Mouse (Mus musculus): ENCODE measurements around the gene Rgs10. TPM values are rescaled to one million over a fixed set of nuclear protein-coding genes. Genes with fewer than 3 reads are reported as not detected.

Rgs10 gene
- polyA plus RNA-seq, 1 experiment from 2014 or later = 29.4 TPM

DNA sequence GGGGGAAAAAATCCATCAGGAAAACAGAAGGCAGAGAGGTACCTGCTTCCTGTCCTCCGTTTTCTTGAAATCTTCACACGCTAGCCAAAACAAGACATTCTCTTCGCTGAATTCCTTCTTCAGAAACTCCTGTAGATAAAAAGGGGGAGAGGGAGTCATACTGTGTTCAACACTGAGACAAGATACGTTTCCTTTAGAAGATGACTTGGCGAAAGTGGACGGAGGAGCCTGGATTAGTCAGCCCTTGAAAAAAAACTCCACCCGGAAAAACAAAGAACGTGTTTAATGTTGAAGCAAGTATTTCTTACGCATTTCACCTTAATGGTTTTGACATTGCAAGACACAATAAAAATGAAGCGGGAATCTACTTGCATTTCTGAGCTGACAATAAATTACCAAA, 15.4 kb downstream of the Rgs10 start:
- no peak for DNase-seq (ENCODE audit: low spot score)
- H3K27me3 ChIP-seq (replicated peaks; ENCODE audit: control insufficient read depth, insufficient read depth, low read length) = no peaks in the 10 kb centered on the region
- H3K27ac ChIP-seq (ENCODE audit: low read depth) = no peak overlapping the region
- peaks cover 3% of the 10 kb centered on the region; the same call in 1 of the 2 replicates for H3K36me3 ChIP-seq (ENCODE audit: control insufficient read depth, insufficient read depth, low read length)
- peak overlapping the region; percentile 14 for H3K4me2 ChIP-seq (ENCODE audit: low read length)
- no peak overlapping the region for H3K9ac ChIP-seq (ENCODE audit: low read length)
- WGBS = 19% methylated on average over 10 of the region's 10 CpGs
- peaks cover 9% of the 10 kb centered on the region; the same call in 1 of the 2 replicates for H3K4me1 ChIP-seq (replicated peaks; ENCODE audit: control insufficient read depth, insufficient read depth, low read length)
- no peaks in the 10 kb centered on the region for H3K9me3 ChIP-seq (ENCODE audit: control insufficient read depth, low read length)
- no peak; the same call in 1 of the 2 replicates for ATAC-seq (replicated peaks; ENCODE audit: low FRiP score, low TSS enrichment, low read depth)
- H3K4me3 ChIP-seq (ENCODE audit: low read depth, low read length) = no peak overlapping the region

DNA sequence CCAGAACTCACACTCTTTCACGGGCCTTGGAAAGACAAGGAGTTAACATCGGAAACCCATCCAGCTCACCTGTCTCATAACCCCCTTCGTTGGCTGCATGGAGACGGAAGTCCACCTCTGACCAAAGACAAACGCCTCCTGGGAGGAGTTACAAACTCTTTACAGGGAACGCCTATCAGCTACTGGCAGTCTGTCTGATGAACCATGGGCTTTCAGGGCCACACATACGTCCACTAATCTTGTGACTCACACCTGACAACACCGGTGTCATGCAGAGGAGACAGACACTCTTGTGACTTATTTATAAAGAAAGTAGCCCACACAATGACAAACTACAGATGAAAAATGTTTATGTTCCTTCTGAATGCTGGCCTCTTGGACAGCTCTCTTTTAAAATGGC, 16.0 kb downstream of the Rgs10 start:
- ATAC-seq (replicated peaks; ENCODE audit: low FRiP score, low TSS enrichment, low read depth) (no peak), DNase-seq (ENCODE audit: low spot score) (no peak)
- Histone ChIP-seq H3K9me3 (ENCODE audit: control insufficient read depth, low read length) (no peaks in the 10 kb centered on the region), H3K4me3 (ENCODE audit: low read depth, low read length) (no peak overlapping the region), H3K4me1 (replicated peaks; ENCODE audit: control insufficient read depth, insufficient read depth, low read length) (peaks cover 9% of the 10 kb centered on the region; the same call in 1 of the 2 replicates), H3K9ac (ENCODE audit: low read length) (no peak overlapping the region), H3K36me3 (ENCODE audit: control insufficient read depth, insufficient read depth, low read length) (peaks cover 3% of the 10 kb centered on the region; the same call in 1 of the 2 replicates), H3K27ac (ENCODE audit: low read depth) (no peak overlapping the region), H3K4me2 (ENCODE audit: low read length) (no peak overlapping the region), H3K27me3 (replicated peaks; ENCODE audit: control insufficient read depth, insufficient read depth, low read length) (no peaks in the 10 kb centered on the region)
- WGBS = 55% methylated on average over 8 of the region's 8 CpGs

GRCm38 (mm10) chr7:128398664-128399063, 19.9 kb downstream of the Rgs10 start:
- Histone ChIP-seq H3K9me3 (ENCODE audit: control insufficient read depth, low read length) (no peaks in the 10 kb centered on the region), H3K27ac (ENCODE audit: low read depth) (no peak overlapping the region), H3K36me3 (ENCODE audit: control insufficient read depth, insufficient read depth, low read length) (peaks cover 3% of the 10 kb centered on the region; the same call in 1 of the 2 replicates), H3K4me3 (ENCODE audit: low read depth, low read length) (no peak overlapping the region), H3K4me2 (ENCODE audit: low read length) (no peak overlapping the region), H3K4me1 (replicated peaks; ENCODE audit: control insufficient read depth, insufficient read depth, low read length) (peaks cover 12% of the 10 kb centered on the region; the same call in 1 of the 2 replicates), H3K9ac (ENCODE audit: low read length) (no peak overlapping the region), H3K27me3 (replicated peaks; ENCODE audit: control insufficient read depth, insufficient read depth, low read length) (no peaks in the 10 kb centered on the region)
- no peak for DNase-seq (ENCODE audit: low spot score)
- no peak for ATAC-seq (replicated peaks; ENCODE audit: low FRiP score, low TSS enrichment, low read depth)
- WGBS = 68% methylated on average over 4 of the region's 4 CpGs

GRCm38 (mm10) chr7:128397066-128397465, 21.5 kb downstream of the Rgs10 start:
- no peaks in the 10 kb centered on the region for H3K9me3 ChIP-seq (ENCODE audit: control insufficient read depth, low read length)
- no peak overlapping the region for H3K27ac ChIP-seq (ENCODE audit: low read depth)
- no peak overlapping the region for H3K4me2 ChIP-seq (ENCODE audit: low read length)
- DNase-seq (ENCODE audit: low spot score) = no peak
- no peak for ATAC-seq (replicated peaks; ENCODE audit: low FRiP score, low TSS enrichment, low read depth)
- WGBS = 66% methylated on average over 2 of the region's 2 CpGs
- peaks cover 3% of the 10 kb centered on the region; the same call in 1 of the 2 replicates for H3K36me3 ChIP-seq (ENCODE audit: control insufficient read depth, insufficient read depth, low read length)
- H3K4me1 ChIP-seq (replicated peaks; ENCODE audit: control insufficient read depth, insufficient read depth, low read length) = peaks cover 11% of the 10 kb centered on the region
- no peaks in the 10 kb centered on the region for H3K27me3 ChIP-seq (replicated peaks; ENCODE audit: control insufficient read depth, insufficient read depth, low read length)
- no peak overlapping the region for H3K4me3 ChIP-seq (ENCODE audit: low read depth, low read length)
- no peak overlapping the region for H3K9ac ChIP-seq (ENCODE audit: low read length)

- Histone ChIP-seq H3K36me3 (ENCODE audit: control insufficient read depth, insufficient read depth, low read length) (no peaks in the 10 kb centered on the region), H3K9ac (ENCODE audit: low read length) (no peak overlapping the region), H3K27ac (ENCODE audit: low read depth) (no peak overlapping the region), H3K27me3 (replicated peaks; ENCODE audit: control insufficient read depth, insufficient read depth, low read length) (no peaks in the 10 kb centered on the region), H3K4me1 (replicated peaks; ENCODE audit: control insufficient read depth, insufficient read depth, low read length) (peaks cover 33% of the 10 kb centered on the region), H3K9me3 (ENCODE audit: control insufficient read depth, low read length) (no peaks in the 10 kb centered on the region), H3K4me2 (ENCODE audit: low read length) (no peak overlapping the region), H3K4me3 (ENCODE audit: low read depth, low read length) (no peak overlapping the region)
- 35% methylated on average over 4 of the region's 4 CpGs for WGBS
- DNase-seq (ENCODE audit: low spot score) (no peak), ATAC-seq (replicated peaks; ENCODE audit: low FRiP score, low TSS enrichment, low read depth) (no peak)
Measured at GRCm38 (mm10) chr7:128393756-128394155, 24.8 kb downstream of the Rgs10 start.

GRCm38 (mm10) chr7:128392972-128393314, 25.6 kb downstream of the Rgs10 start:
- Histone ChIP-seq H3K36me3 (ENCODE audit: control insufficient read depth, insufficient read depth, low read length) (no peaks in the 10 kb centered on the region), H3K4me3 (ENCODE audit: low read depth, low read length) (no peak overlapping the region), H3K27me3 (replicated peaks; ENCODE audit: control insufficient read depth, insufficient read depth, low read length) (no peaks in the 10 kb centered on the region), H3K27ac (ENCODE audit: low read depth) (no peak overlapping the region), H3K9me3 (ENCODE audit: control insufficient read depth, low read length) (no peaks in the 10 kb centered on the region), H3K4me2 (ENCODE audit: low read length) (no peak overlapping the region), H3K9ac (ENCODE audit: low read length) (no peak overlapping the region), H3K4me1 (replicated peaks; ENCODE audit: control insufficient read depth, insufficient read depth, low read length) (peaks cover 41% of the 10 kb centered on the region)
- WGBS = 41% methylated on average over 5 of the region's 5 CpGs
- ATAC-seq (replicated peaks; ENCODE audit: low FRiP score, low TSS enrichment, low read depth) = no peak
- DNase-seq (ENCODE audit: low spot score) = no peak

GRCm38 (mm10) chr7:128392071-128392971, 26.2 kb downstream of the Rgs10 start:
- Histone ChIP-seq H3K9me3 (ENCODE audit: control insufficient read depth, low read length) (no peaks in the 10 kb centered on the region), H3K4me3 (ENCODE audit: low read depth, low read length) (no peak overlapping the region), H3K4me1 (replicated peaks; ENCODE audit: control insufficient read depth, insufficient read depth, low read length) (peaks cover 41% of the 10 kb centered on the region), H3K27me3 (replicated peaks; ENCODE audit: control insufficient read depth, insufficient read depth, low read length) (no peaks in the 10 kb centered on the region), H3K27ac (ENCODE audit: low read depth) (peak overlapping the region; percentile 71), H3K4me2 (ENCODE audit: low read length) (no peak overlapping the region), H3K9ac (ENCODE audit: low read length) (no peak overlapping the region), H3K36me3 (ENCODE audit: control insufficient read depth, insufficient read depth, low read length) (no peaks in the 10 kb centered on the region)
- ATAC-seq (replicated peaks; ENCODE audit: low FRiP score, low TSS enrichment, low read depth) (no peak), DNase-seq (ENCODE audit: low spot score) (no peak)
- WGBS = 69% methylated on average over 18 of the region's 18 CpGs

DNA sequence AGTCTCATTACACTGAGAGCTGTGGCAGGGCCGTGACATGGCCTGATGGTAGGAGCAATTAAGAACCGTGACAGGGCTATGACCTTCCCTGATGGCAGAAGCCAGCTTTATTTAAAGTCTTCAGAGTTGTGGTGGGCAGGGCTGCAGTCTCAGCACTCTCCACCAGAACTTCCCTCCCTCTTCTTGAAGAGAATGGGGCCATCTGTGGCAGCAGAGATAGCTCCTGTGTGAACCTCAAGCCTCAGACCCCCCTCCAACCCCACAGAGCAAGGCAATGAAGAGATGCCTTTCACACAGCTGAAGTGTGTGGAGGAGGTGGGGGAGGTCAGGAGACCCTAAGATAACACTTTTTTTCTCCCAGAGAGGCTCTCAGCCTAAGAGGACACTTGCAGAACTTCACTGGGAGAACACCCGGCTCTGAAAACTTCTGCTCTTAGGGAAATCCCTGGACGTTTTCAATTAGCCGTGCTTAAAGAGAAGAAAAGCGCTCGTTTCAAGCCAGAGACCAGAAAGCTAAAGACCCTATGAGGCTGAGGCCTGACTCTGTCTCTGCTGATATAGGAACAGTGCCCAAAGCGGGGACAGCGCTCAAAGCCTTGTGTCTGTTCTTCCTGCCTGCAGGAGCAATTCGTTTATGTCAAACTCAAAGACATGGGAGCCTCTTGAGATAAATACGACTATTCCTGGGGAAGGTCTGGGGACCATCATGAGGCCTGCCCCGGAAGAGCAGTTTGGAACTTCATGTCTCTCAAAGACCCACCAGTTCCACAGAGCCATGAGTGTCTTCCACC, 27.1 kb downstream of the Rgs10 start:
- Histone ChIP-seq H3K4me1 (replicated peaks; ENCODE audit: control insufficient read depth, insufficient read depth, low read length) (peaks cover 41% of the 10 kb centered on the region), H3K27me3 (replicated peaks; ENCODE audit: control insufficient read depth, insufficient read depth, low read length) (no peaks in the 10 kb centered on the region), H3K4me3 (ENCODE audit: low read depth, low read length) (no peak overlapping the region), H3K4me2 (ENCODE audit: low read length) (no peak overlapping the region), H3K36me3 (ENCODE audit: control insufficient read depth, insufficient read depth, low read length) (no peaks in the 10 kb centered on the region), H3K9ac (ENCODE audit: low read length) (no peak overlapping the region), H3K27ac (ENCODE audit: low read depth) (peak overlapping the region; percentile 71; the same call in 1 of the 2 replicates), H3K9me3 (ENCODE audit: control insufficient read depth, low read length) (no peaks in the 10 kb centered on the region)
- no peak for ATAC-seq (replicated peaks; ENCODE audit: low FRiP score, low TSS enrichment, low read depth)
- 29% methylated on average over 12 of the region's 12 CpGs for WGBS
- no peak for DNase-seq (ENCODE audit: low spot score)
